Mouse (Mus musculus) liver, embryonic 14.5 days (tissue): Measurements from ENCODE around the gene Clstn2. TPM values are rescaled to one million over a fixed set of nuclear protein-coding genes. Genes with fewer than 3 reads are reported as not detected.

Experiments
- ATAC-seq: fragments of 200-750 bp; cut with Nextera tagmentation; 2 replicates; pipeline ENCODE4 v1.8.0; 2017; ENCODE audit warnings: moderate number of reproducible peaks, mild to moderate bottlenecking, moderate library complexity; ENCODE audit not compliant: insufficient read depth
- DNase-seq, 3 experiments: peaks; one replicate each; pipeline ENCODE4 v3.0.0-alpha.2; 2012 to 2013; ENCODE audit warnings: low read depth in 3 of 3, low spot score in 3 of 3
- H3K27ac ChIP-seq: fragments of 300-500 bp; sonication (generic); 2 replicates; pipeline ENCODE4 v1.5.1; 2014; ENCODE audit warnings: moderate library complexity, mild to moderate bottlenecking, control low read depth, inconsistent platforms
- H3K27me3 ChIP-seq: fragments of 300-500 bp; sonication (generic); 2 replicates; pipeline ENCODE4 v1.6.1; 2014; ENCODE audit warnings: mild to moderate bottlenecking, low read length, moderate library complexity; ENCODE audit not compliant: control insufficient read depth, insufficient read depth
- H3K36me3 ChIP-seq: fragments of 300-500 bp; sonication (generic); replicated peaks from 2 replicates; pipeline ENCODE4 v1.6.1; 2014; ENCODE audit warnings: low read depth; ENCODE audit not compliant: control insufficient read depth, insufficient read depth
- H3K4me1 ChIP-seq, 2 experiments: fragments of 200-500 bp in 1 of 2; fragments of 300-500 bp in 1 of 2; sonication (generic) in 1 of 2; replicated peaks; 2 replicates each; pipeline ENCODE4 v1.6.1; 2012 to 2014; ENCODE audit warnings: antibody characterized with exemption in 1 of 2, inconsistent platforms in 1 of 2, low read length in 1 of 2; ENCODE audit not compliant: control insufficient read depth in 2 of 2, insufficient read depth in 2 of 2
- H3K4me2 ChIP-seq: fragments of 300-500 bp; sonication (generic); 2 replicates; pipeline ENCODE4 v1.6.1; 2014; ENCODE audit warnings: low read depth, mild to moderate bottlenecking, control low read depth, moderate library complexity
- H3K4me3 ChIP-seq, 2 experiments: fragments of 200-500 bp in 1 of 2; fragments of 300-500 bp in 1 of 2; sonication (generic) in 1 of 2; 2 replicates each; pipeline ENCODE4 v1.5.1; 2012 to 2014; ENCODE audit warnings: low read depth in 2 of 2, low read length in 2 of 2, mild to moderate bottlenecking in 2 of 2, control low read depth in 1 of 2, inconsistent platforms in 1 of 2, moderate library complexity in 1 of 2; ENCODE audit not compliant: insufficient read depth in 1 of 2
- H3K9ac ChIP-seq: fragments of 300-500 bp; sonication (generic); replicated peaks from 2 replicates; pipeline ENCODE4 v1.6.1; 2014; ENCODE audit warnings: mild to moderate bottlenecking, control low read depth, moderate library complexity
- H3K9me3 ChIP-seq: fragments of 300-500 bp; sonication (generic); 2 replicates; pipeline ENCODE4 v1.6.1; 2016; ENCODE audit warnings: low read length, mixed read lengths; ENCODE audit not compliant: control insufficient read depth
- CTCF ChIP-seq: IDR thresholded peaks from 2 replicates; pipeline ENCODE4 v1.5.1; 2016; ENCODE audit warnings: antibody characterized with exemption, low read depth, control low read depth
- EP300 ChIP-seq: IDR thresholded peaks from 2 replicates; pipeline ENCODE4 v1.6.1; 2016; ENCODE audit warnings: antibody characterized with exemption, low read depth
- WGBS: fragments of 180-500 bp; shearing (Covaris S2); extraction: QIAGEN DNeasy Blood & Tissue Kit; methylation state at CpG from one replicate; pipeline ENCODE4 v1.1.7; 2014; ENCODE audit not compliant: insufficient replicate concordance; 5-methylcytosine and 5-hydroxymethylcytosine counted together
- polyA plus RNA-seq, 2 experiments: library from polyadenylated mRNA; depleted of rRNA in 1 of 2; stranded (reverse) in 1 of 2; unstranded in 1 of 2; fragments of >200 nt; fragmentation: Nextera tagmentation in 1 of 2; extraction: Ambion mirVana in 1 of 2; gene quantifications; 2 replicates each; pipeline versions ENCODE4 v1.2.1 to v1.2.3; 2012 to 2014

Clstn2 gene
- polyA plus RNA-seq, 2 experiments, result 0.04 to 0.11 TPM

DNA sequence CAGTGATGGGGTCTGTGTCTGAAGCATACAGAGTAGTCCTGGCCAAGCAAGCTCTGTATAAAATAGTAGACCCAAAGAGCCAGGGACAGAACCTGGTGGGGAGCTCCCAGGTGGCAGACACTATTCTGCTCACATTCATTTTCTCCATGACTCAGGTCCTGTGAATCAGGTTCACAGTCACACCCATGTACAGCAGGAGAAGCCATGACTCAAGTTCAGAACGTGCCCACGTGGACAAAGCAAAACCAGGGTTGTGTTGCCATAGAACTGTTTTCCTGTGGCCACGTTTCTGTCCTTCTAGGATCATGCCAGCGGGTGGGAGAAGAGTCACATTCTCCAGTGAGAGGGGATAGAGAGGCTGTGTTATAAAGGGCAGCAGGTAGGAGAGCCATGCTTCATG is 353.9 kb downstream of the Clstn2 start:
- Histone ChIP-seq H3K9me3 (no peaks in the 10 kb centered on the region), H3K4me2 (no peak overlapping the region), H3K9ac (no peak overlapping the region), H3K36me3 (no peaks in the 10 kb centered on the region), H3K27me3 (no peaks in the 10 kb centered on the region), H3K4me1 (no peaks in the 10 kb centered on the region), H3K4me3 (no peak overlapping the region), H3K27ac (no peak overlapping the region)
- ATAC-seq (no peak), DNase-seq (no peak)
- 53% methylated on average over 4 of the region's 4 CpGs for WGBS
- TF ChIP-seq EP300 (no peak), CTCF (no peak)

GRCm38 (mm10) chr9:97677075-97677474 is 355.9 kb downstream of the Clstn2 start:
- Histone ChIP-seq H3K4me1 (no peaks in the 10 kb centered on the region), H3K4me2 (no peak overlapping the region), H3K4me3 (no peak overlapping the region), H3K36me3 (no peaks in the 10 kb centered on the region), H3K27ac (no peak overlapping the region), H3K9ac (no peak overlapping the region), H3K27me3 (no peaks in the 10 kb centered on the region), H3K9me3 (no peaks in the 10 kb centered on the region)
- ATAC-seq (no peak), DNase-seq (no peak)
- TF ChIP-seq CTCF (no peak), EP300 (no peak)
- 45% methylated on average over 3 of the region's 3 CpGs for WGBS

GRCm38 (mm10) chr9:97672681-97673080 is 360.3 kb downstream of the Clstn2 start:
- WGBS, result 53% methylated on average over 5 of the region's 5 CpGs
- H3K4me2 ChIP-seq, result no peak overlapping the region
- no peaks in the 10 kb centered on the region for H3K27me3 ChIP-seq
- H3K4me3 ChIP-seq, result no peak overlapping the region
- ATAC-seq, result no peak
- H3K27ac ChIP-seq, result no peak overlapping the region
- TF ChIP-seq EP300 (no peak), CTCF (no peak)
- DNase-seq, result no peak
- H3K9ac ChIP-seq, result no peak overlapping the region
- H3K9me3 ChIP-seq, result no peaks in the 10 kb centered on the region
- no peaks in the 10 kb centered on the region for H3K4me1 ChIP-seq
- H3K36me3 ChIP-seq, result no peaks in the 10 kb centered on the region

- Histone ChIP-seq H3K36me3 (no peaks in the 10 kb centered on the region), H3K4me3 (no peak overlapping the region), H3K4me1 (no peaks in the 10 kb centered on the region), H3K27ac (no peak overlapping the region), H3K9me3 (no peaks in the 10 kb centered on the region), H3K27me3 (no peaks in the 10 kb centered on the region), H3K4me2 (no peak overlapping the region), H3K9ac (no peak overlapping the region)
- DNase-seq (no peak), ATAC-seq (no peak)
- TF ChIP-seq EP300, result no peak
- no peak for TF ChIP-seq CTCF
- 38% methylated on average over 1 of the region's 1 CpGs for WGBS
Measured at GRCm38 (mm10) chr9:97672224-97672623, 360.8 kb downstream of the Clstn2 start.

GRCm38 (mm10) chr9:97670666-97671065 is 362.3 kb downstream of the Clstn2 start:
- WGBS, result 66% methylated on average over 8 of the region's 8 CpGs
- Histone ChIP-seq H3K27ac (no peak overlapping the region), H3K4me2 (no peak overlapping the region), H3K9me3 (no peaks in the 10 kb centered on the region), H3K27me3 (no peaks in the 10 kb centered on the region), H3K4me1 (no peaks in the 10 kb centered on the region), H3K4me3 (no peak overlapping the region), H3K36me3 (no peaks in the 10 kb centered on the region), H3K9ac (no peak overlapping the region)
- ATAC-seq, result no peak
- no peak for DNase-seq
- TF ChIP-seq CTCF, result no peak
- TF ChIP-seq EP300, result no peak

GRCm38 (mm10) chr9:97660989-97661388 is 372.0 kb downstream of the Clstn2 start:
- WGBS, result 51% methylated on average over 4 of the region's 4 CpGs
- Histone ChIP-seq H3K36me3 (no peaks in the 10 kb centered on the region), H3K27me3 (no peaks in the 10 kb centered on the region), H3K4me2 (no peak overlapping the region), H3K4me1 (no peaks in the 10 kb centered on the region), H3K4me3 (no peak overlapping the region), H3K9ac (no peak overlapping the region), H3K27ac (no peak overlapping the region), H3K9me3 (no peaks in the 10 kb centered on the region)
- TF ChIP-seq CTCF (no peak), EP300 (no peak)
- DNase-seq (no peak), ATAC-seq (no peak)
